Comparison of ENCODE assay signal across 21 mouse cellular contexts in genomic region chr9:42046248-42046647, GRCm38 (mm10).
A peak's percentile ranks its signal among the peaks of the same experiment; 100 is the strongest.
DNase-seq lines count a peak whose midpoint lies in the region; ATAC-seq and TF ChIP-seq lines count a peak whose summit lies in the region.
"Had no signal": no experiment of that assay in that cellular context is flagged by ENCODE, and none has a peak within 500 bp of the region (broad histone marks: within the 10 kb centered on the region; RNA-seq: fewer than 3 reads in every experiment).

No protein-coding gene starts in this region.

- TF ChIP-seq EP300 in stomach, postnatal 0 days (optimal IDR thresholded peaks at IDR 0.05) = no peak

- no peak overlapping the region for H3K9ac ChIP-seq in heart, embryonic 12.5 days
- H3K9ac ChIP-seq in midbrain, embryonic 11.5 days (ENCODE audit: low read length) = no peak overlapping the region
- no peak overlapping the region for H3K9ac ChIP-seq in midbrain, embryonic 15.5 days
- H3K9ac ChIP-seq in stomach, postnatal 0 days (ENCODE audit: low read length) = no peak overlapping the region

- H3K36me3 ChIP-seq in heart, embryonic 12.5 days = no peaks in the 10 kb centered on the region
- no peaks in the 10 kb centered on the region for H3K36me3 ChIP-seq in midbrain, embryonic 11.5 days (ENCODE audit: control insufficient read depth, insufficient read depth, low read length)
- H3K36me3 ChIP-seq in midbrain, embryonic 15.5 days (replicated peaks) = no peaks in the 10 kb centered on the region
- no peaks in the 10 kb centered on the region for H3K36me3 ChIP-seq in stomach, postnatal 0 days (ENCODE audit: control insufficient read depth, insufficient read depth, low read length)
- H3K36me3 ChIP-seq: G1E had no signal

- no peak overlapping the region for H3K4me3 ChIP-seq in heart, embryonic 12.5 days
- no peak overlapping the region for H3K4me3 ChIP-seq in midbrain, embryonic 11.5 days (ENCODE audit: low read depth, low read length)
- no peak overlapping the region for H3K4me3 ChIP-seq in midbrain, embryonic 15.5 days
- H3K4me3 ChIP-seq in stomach, postnatal 0 days (ENCODE audit: low read depth, low read length) = no peak overlapping the region

- no peak for TF ChIP-seq CTCF in stomach, postnatal 0 days (IDR thresholded peaks at IDR 0.05; ENCODE audit: low read depth)

- peaks cover 9% of the 10 kb centered on the region for H3K4me1 ChIP-seq in heart, embryonic 12.5 days (replicated peaks)
- H3K4me1 ChIP-seq in midbrain, embryonic 11.5 days (ENCODE audit: control insufficient read depth, insufficient read depth, low read length) = peaks cover 3% of the 10 kb centered on the region; the same call in 1 of the 2 replicates
- peaks cover 3% of the 10 kb centered on the region; the same call in 1 of the 2 replicates for H3K4me1 ChIP-seq in midbrain, embryonic 15.5 days
- H3K4me1 ChIP-seq in stomach, postnatal 0 days (replicated peaks; ENCODE audit: control insufficient read depth, insufficient read depth) = no peaks in the 10 kb centered on the region

- H3K4me2 ChIP-seq in heart, embryonic 12.5 days = no peak overlapping the region
- no peak overlapping the region for H3K4me2 ChIP-seq in midbrain, embryonic 11.5 days
- no peak overlapping the region for H3K4me2 ChIP-seq in midbrain, embryonic 15.5 days
- H3K4me2 ChIP-seq in stomach, postnatal 0 days (replicated peaks; ENCODE audit: low read depth) = no peak overlapping the region

- ATAC-seq in heart, embryonic 12.5 days (ENCODE audit: insufficient number of reproducible peaks, low FRiP score) = no peak
- no peak for ATAC-seq in midbrain, embryonic 11.5 days (ENCODE audit: low FRiP score)
- no peak for ATAC-seq in midbrain, embryonic 15.5 days (replicated peaks)
- 0 out of 2 replicates have a peak, but pooled peaks have one; percentile 18 for ATAC-seq in stomach, postnatal 0 days (ENCODE audit: low FRiP score, low TSS enrichment)
- ATAC-seq: activated CD4-positive, CD25-positive, alpha-beta regulatory T cell, adult 4 months; CD4-positive, CD25-positive, alpha-beta regulatory T cell, adult 4 months; Patski had no signal

- H3K9me3 ChIP-seq in heart, embryonic 12.5 days (replicated peaks) = 0 out of 2 replicates have a peak, but pooled peaks cover 4% of the 10 kb centered on the region
- H3K9me3 ChIP-seq in midbrain, embryonic 11.5 days (ENCODE audit: control insufficient read depth, low read length) = no peaks in the 10 kb centered on the region
- H3K9me3 ChIP-seq in midbrain, embryonic 15.5 days = no peaks in the 10 kb centered on the region
- H3K9me3 ChIP-seq in stomach, postnatal 0 days (ENCODE audit: control insufficient read depth, low read length) = no peaks in the 10 kb centered on the region

- peaks cover 13% of the 10 kb centered on the region for H3K27me3 ChIP-seq in heart, embryonic 12.5 days (replicated peaks)
- no peaks in the 10 kb centered on the region; the same call in 1 of the 2 replicates for H3K27me3 ChIP-seq in midbrain, embryonic 11.5 days (ENCODE audit: control insufficient read depth, insufficient read depth, low read length)
- no peaks in the 10 kb centered on the region for H3K27me3 ChIP-seq in midbrain, embryonic 15.5 days (replicated peaks)
- H3K27me3 ChIP-seq in stomach, postnatal 0 days (ENCODE audit: control insufficient read depth, insufficient read depth, low read length) = no peaks in the 10 kb centered on the region
- H3K27me3 ChIP-seq: CH12.LX, Patski had no signal

- WGBS in heart, embryonic 12.5 days = 76% methylated on average over 11 of the region's 11 CpGs
- 92% methylated on average over 11 of the region's 11 CpGs for WGBS in midbrain, embryonic 11.5 days
- WGBS in midbrain, embryonic 15.5 days = 91% methylated on average over 11 of the region's 11 CpGs
- 85% methylated on average over 11 of the region's 11 CpGs for WGBS in stomach, postnatal 0 days

- DNase-seq in heart, adult 11 months = peak; percentile 61
- DNase-seq in midbrain, embryonic 11.5 days (ENCODE audit: low spot score, missing footprints) = peak; percentile 57
- no peak for DNase-seq in stomach, postnatal 0 days (ENCODE audit: low spot score)
- no peak for DNase-seq in adrenal gland, adult 8-10 months
- DNase-seq: adrenal gland, adult 2 months; adrenal gland, postnatal 10 days; adrenal gland, postnatal 14 days; adrenal gland, postnatal 25 days; adrenal gland, postnatal 36 days; B cell, adult 2 months; cerebellum, adult 11 months; cerebellum, adult 11-12 months; cerebellum, adult 18-20 months; cerebellum, adult 2 months had no signal

- H3K27ac ChIP-seq in heart, embryonic 12.5 days (ENCODE audit: poor library complexity, severe bottlenecking) = no peak overlapping the region
- no peak overlapping the region for H3K27ac ChIP-seq in midbrain, embryonic 11.5 days (ENCODE audit: low read depth, low read length)
- H3K27ac ChIP-seq in midbrain, embryonic 15.5 days = no peak overlapping the region
- H3K27ac ChIP-seq in stomach, postnatal 0 days (replicated peaks) = no peak overlapping the region

Comparison
In these comparisons a context has a peak if more than half of its experiments do, and no peak if none do; other contexts are left out.
1. DNase-seq: peak in heart, adult 11 months (single experiment) and midbrain, embryonic 11.5 days (single experiment); none in stomach, postnatal 0 days (single experiment) and adrenal gland, adult 8-10 months (single experiment).